Mouse (Mus musculus) ES-E14 (cell line): ENCODE measurements at regions not wholly inside any gene's neighbourhood (a gene's known extent, or its start where the extent isn't known, plus 50 kb on each side); places are given as distances from the start of the nearest gene placed in this dataset.

ENCODE experiments used
- CHD2 ChIP-seq: IDR thresholded peaks from 2 replicates; pipeline ENCODE4 v1.6.1; 2014; ENCODE audit warnings: mild to moderate bottlenecking, low read depth, low read length, inconsistent platforms
- HCFC1 ChIP-seq: IDR thresholded peaks from 2 replicates; pipeline ENCODE4 v1.6.1; 2012; ENCODE audit warnings: low read length, inconsistent platforms, borderline replicate concordance; ENCODE audit not compliant: insufficient read depth
- ZC3H11A ChIP-seq: IDR thresholded peaks from 2 replicates; pipeline ENCODE4 v1.6.1; 2012; ENCODE audit warnings: low read depth, mild to moderate bottlenecking, inconsistent platforms, low read length, borderline replicate concordance
- ZNF384 ChIP-seq: IDR thresholded peaks from 2 replicates; pipeline ENCODE4 v1.6.1; 2012; ENCODE audit warnings: low read depth, low read length, inconsistent platforms

DNA sequence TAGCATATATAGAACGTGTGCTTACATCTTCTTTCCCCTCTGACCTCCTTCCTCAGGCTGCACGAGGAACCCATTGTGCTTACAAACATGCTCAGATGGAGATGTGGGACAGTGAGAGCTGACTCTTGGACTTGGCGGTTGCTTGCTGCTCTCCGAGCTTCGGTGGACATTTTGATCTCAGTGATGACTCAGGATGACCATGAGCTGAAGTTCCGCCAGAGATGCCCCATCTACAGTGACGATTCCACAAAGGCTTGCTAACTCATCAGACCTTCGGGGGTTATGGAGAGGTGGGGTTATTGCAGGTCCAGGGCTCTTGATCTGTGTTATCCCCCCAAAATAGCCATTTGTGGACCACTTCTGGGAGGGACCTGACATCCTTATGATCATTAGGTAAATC is 111.8 kb upstream of the Kazn start:
- TF ChIP-seq ZC3H11A = no peak
- no peak for TF ChIP-seq ZNF384
- no peak for TF ChIP-seq HCFC1
- no peak for TF ChIP-seq CHD2
